Mouse (Mus musculus) C2C12 (cell line): Measurements from ENCODE around the gene Cdsn. TPM values are rescaled to one million over a fixed set of nuclear protein-coding genes. Genes with fewer than 3 reads are reported as not detected.

Experiments used
- H3K27me3 ChIP-seq: one replicate; pipeline ENCODE4 v1.6.1; 2011; ENCODE audit not compliant: control insufficient read depth, insufficient read depth, insufficient read length
- H3K36me3 ChIP-seq: one replicate; pipeline ENCODE4 v1.6.1; 2011; ENCODE audit not compliant: control insufficient read depth, insufficient read depth
- H3K4me3 ChIP-seq: one replicate; pipeline ENCODE4 v1.5.1; 2011; ENCODE audit warnings: mild to moderate bottlenecking, control low read depth; ENCODE audit not compliant: poor library complexity, insufficient read depth, severe bottlenecking
- H3K79me2 ChIP-seq: one replicate; pipeline ENCODE4 v1.6.1; 2011; ENCODE audit not compliant: control insufficient read depth, insufficient read depth
- H3K79me3 ChIP-seq: one replicate; pipeline ENCODE4 v1.6.1; 2011; ENCODE audit warnings: low read depth, control low read depth
- H3ac ChIP-seq: one replicate; pipeline ENCODE3; 2011; ENCODE audit warnings: low read depth; ENCODE audit not compliant: control insufficient read depth, insufficient read length
- CEBPB ChIP-seq: IDR thresholded peaks from one replicate; pipeline ENCODE4 v1.6.1; 2011; ENCODE audit warnings: low read depth, mild to moderate bottlenecking, control low read depth, moderate library complexity
- CTCF ChIP-seq: IDR thresholded peaks from one replicate; pipeline ENCODE4 v1.5.1; 2011; ENCODE audit not compliant: control insufficient read depth, insufficient read depth, insufficient read length
- FOSL1 ChIP-seq: IDR thresholded peaks from one replicate; pipeline ENCODE4 v1.8.0; 2011; ENCODE audit warnings: mild to moderate bottlenecking, low read length; ENCODE audit not compliant: poor library complexity, insufficient read depth, severe bottlenecking
- MAX ChIP-seq: IDR thresholded peaks from one replicate; pipeline ENCODE4 v1.6.1; 2011; ENCODE audit warnings: mild to moderate bottlenecking, control low read depth
- MYOD1 ChIP-seq: IDR thresholded peaks from one replicate; pipeline ENCODE4 v1.6.1; 2011; ENCODE audit warnings: low read depth; ENCODE audit not compliant: control insufficient read depth, insufficient read length
- MYOG ChIP-seq: IDR thresholded peaks from one replicate; pipeline ENCODE4 v1.6.1; 2011; ENCODE audit not compliant: control insufficient read depth, insufficient read length; ENCODE audit errors: extremely low read depth
- USF1 ChIP-seq: IDR thresholded peaks from one replicate; pipeline ENCODE4 v1.6.1; 2011; ENCODE audit warnings: low read depth, mild to moderate bottlenecking, control low read depth, moderate library complexity
- polyA plus RNA-seq: library from polyadenylated mRNA; unstranded; fragments of >200 nt; fragmentation: generic; extraction: Trizol; gene quantifications from one replicate; pipeline ENCODE4 v1.2.1, GENCODE M21; 2012; ENCODE audit warnings: missing spikeins

Gene Cdsn
- polyA plus RNA-seq, 1 experiment, result 2.0 TPM

GRCm38 (mm10) chr17:35548636-35549035, 3.3 kb upstream of the Cdsn start:
- Histone ChIP-seq H3K36me3 (no peaks in the 10 kb centered on the region), H3K79me3 (no peaks in the 10 kb centered on the region), H3ac (no peak overlapping the region), H3K4me3 (no peak overlapping the region), H3K27me3 (no peaks in the 10 kb centered on the region), H3K79me2 (no peaks in the 10 kb centered on the region)
- TF ChIP-seq MYOD1 (no peak), CEBPB (no peak), FOSL1 (no peak), MAX (no peak), CTCF (no peak), USF1 (no peak), MYOG (no peak)

GRCm38 (mm10) chr17:35549437-35550142, 2.3 kb upstream of the Cdsn start:
- H3ac ChIP-seq, result peak overlapping the region; percentile 42
- H3K27me3 ChIP-seq, result no peaks in the 10 kb centered on the region
- no peaks in the 10 kb centered on the region for H3K79me3 ChIP-seq
- no peaks in the 10 kb centered on the region for H3K36me3 ChIP-seq
- TF ChIP-seq CEBPB (peak; percentile 9), MYOD1 (peak; percentile 2), FOSL1 (no peak), USF1 (peak; percentile 40)
- peak overlapping the region; percentile 15 for H3K4me3 ChIP-seq
- no peaks in the 10 kb centered on the region for H3K79me2 ChIP-seq

GRCm38 (mm10) chr17:35550143-35550494, 1.8 kb upstream of the Cdsn start:
- H3ac ChIP-seq, result peak overlapping the region; percentile 42
- H3K4me3 ChIP-seq, result peak overlapping the region; percentile 15
- no peaks in the 10 kb centered on the region for H3K27me3 ChIP-seq
- TF ChIP-seq USF1 (no peak), FOSL1 (no peak), CEBPB (no peak), MYOD1 (no peak), MAX (no peak), MYOG (no peak), CTCF (no peak)
- H3K79me3 ChIP-seq, result no peaks in the 10 kb centered on the region
- no peaks in the 10 kb centered on the region for H3K36me3 ChIP-seq
- no peaks in the 10 kb centered on the region for H3K79me2 ChIP-seq

GRCm38 (mm10) chr17:35550871-35551270, 1.1 kb upstream of the Cdsn start:
- no peaks in the 10 kb centered on the region for H3K79me2 ChIP-seq
- H3K27me3 ChIP-seq, result no peaks in the 10 kb centered on the region
- H3K4me3 ChIP-seq, result no peak overlapping the region
- TF ChIP-seq MAX, result peak; percentile 35
- TF ChIP-seq MYOD1, result no peak
- TF ChIP-seq FOSL1, result no peak
- no peak for TF ChIP-seq MYOG
- no peak for TF ChIP-seq CEBPB
- H3K79me3 ChIP-seq, result no peaks in the 10 kb centered on the region
- peak overlapping the region; percentile 4 for H3ac ChIP-seq
- no peaks in the 10 kb centered on the region for H3K36me3 ChIP-seq

- H3K79me2 ChIP-seq, result no peaks in the 10 kb centered on the region
- no peaks in the 10 kb centered on the region for H3K36me3 ChIP-seq
- no peak overlapping the region for H3ac ChIP-seq
- H3K27me3 ChIP-seq, result no peaks in the 10 kb centered on the region
- TF ChIP-seq MAX, result no peak
- no peak for TF ChIP-seq CTCF
- no peak for TF ChIP-seq MYOD1
- TF ChIP-seq FOSL1, result no peak
- TF ChIP-seq USF1, result no peak
- no peak for TF ChIP-seq CEBPB
- TF ChIP-seq MYOG, result no peak
- no peaks in the 10 kb centered on the region for H3K79me3 ChIP-seq
- H3K4me3 ChIP-seq, result no peak overlapping the region
Observed at GRCm38 (mm10) chr17:35554321-35554720, 2.4 kb downstream of the Cdsn start.

GRCm38 (mm10) chr17:35554761-35555397, 3.0 kb downstream of the Cdsn start:
- Histone ChIP-seq H3K4me3 (no peak overlapping the region), H3ac (no peak overlapping the region)

More at GRCm38 (mm10) chr17:35554761-35555397, 3.0 kb downstream of the Cdsn start:
- H3K36me3 ChIP-seq, result no peaks in the 10 kb centered on the region
- H3K27me3 ChIP-seq, result no peaks in the 10 kb centered on the region
- no peaks in the 10 kb centered on the region for H3K79me3 ChIP-seq
- no peaks in the 10 kb centered on the region for H3K79me2 ChIP-seq
- TF ChIP-seq MAX (no peak), FOSL1 (no peak), MYOD1 (no peak), USF1 (no peak), MYOG (no peak), CEBPB (no peak), CTCF (no peak)
